Mouse (Mus musculus): ENCODE measurements around the gene Ropn1.
"Not testable (repeated sequence)": the region's sequence is repeated elsewhere in the genome, so short reads cannot be mapped to it uniquely, and the experiment has no call there.

Ropn1 gene

GRCm38 (mm10) chr16:34690334-34691144 is 40.8 kb downstream of the Ropn1 start, which contains the start of gene Ccdc14:
Gene Ccdc14, plus strand, starts transcription at chr16:34690616.
- peak; percentile 50 for DNase-seq (ENCODE audit: extremely low spot score, low read depth, low spot score)

GRCm38 (mm10) chr16:34691156-34691555 is 41.4 kb downstream of the Ropn1 start:
- DNase-seq (ENCODE audit: extremely low spot score, low read depth, low spot score), result no peak

- DNase-seq (ENCODE audit: extremely low spot score, low read depth, low spot score), result no peak
Measured at GRCm38 (mm10) chr16:34694477-34694876, 44.8 kb downstream of the Ropn1 start.

- DNase-seq (ENCODE audit: extremely low spot score, low read depth, low spot score), result not testable (repeated sequence)
Measured at GRCm38 (mm10) chr16:34698721-34699120, 49.0 kb downstream of the Ropn1 start.

- DNase-seq (ENCODE audit: extremely low spot score, low read depth, low spot score), result peak; percentile 64
Measured at GRCm38 (mm10) chr16:34700165-34700827, 50.6 kb downstream of the Ropn1 start.

GRCm38 (mm10) chr16:34700828-34701216 is 51.1 kb downstream of the Ropn1 start:
- DNase-seq (ENCODE audit: extremely low spot score, low read depth, low spot score), result no peak

GRCm38 (mm10) chr16:34706019-34706418 is 56.3 kb downstream of the Ropn1 start:
- DNase-seq (ENCODE audit: extremely low spot score, low read depth, low spot score), result no peak

GRCm38 (mm10) chr16:34706487-34706946 is 56.8 kb downstream of the Ropn1 start:
- no peak for DNase-seq (ENCODE audit: extremely low spot score, low read depth, low spot score)

- DNase-seq (ENCODE audit: extremely low spot score, low read depth, low spot score), result no peak
Measured at GRCm38 (mm10) chr16:34711481-34711880, 61.8 kb downstream of the Ropn1 start.

GRCm38 (mm10) chr16:34725156-34725555 is 75.4 kb downstream of the Ropn1 start:
- DNase-seq (ENCODE audit: extremely low spot score, low read depth, low spot score), result no peak

Data from hindlimb bud, embryonic 11.5 days (tissue).